Mouse (Mus musculus) bone marrow, adult 2 months (tissue): ENCODE results near the gene Abi2.

Experiments
- CTCF ChIP-seq: fragments of 200-500 bp; IDR thresholded peaks from 2 replicates; pipeline ENCODE4 v1.5.1; 2011; ENCODE audit warnings: low read length, control low read depth; ENCODE audit not compliant: control insufficient read depth, insufficient read depth
- POLR2A ChIP-seq: fragments of 200-500 bp; IDR thresholded peaks from 2 replicates; pipeline ENCODE4 v1.6.1; 2011; ENCODE audit warnings: low read depth, mild to moderate bottlenecking, control low read depth, low read length, borderline replicate concordance; ENCODE audit not compliant: control insufficient read depth

GRCm38 (mm10) chr1:60530636-60531035 lies 121.2 kb downstream of the Abi2 start:
- no peak for TF ChIP-seq POLR2A
- no peak for TF ChIP-seq CTCF
